Mouse (Mus musculus): ENCODE data around the gene Exosc7.

The Exosc7 gene

DNA sequence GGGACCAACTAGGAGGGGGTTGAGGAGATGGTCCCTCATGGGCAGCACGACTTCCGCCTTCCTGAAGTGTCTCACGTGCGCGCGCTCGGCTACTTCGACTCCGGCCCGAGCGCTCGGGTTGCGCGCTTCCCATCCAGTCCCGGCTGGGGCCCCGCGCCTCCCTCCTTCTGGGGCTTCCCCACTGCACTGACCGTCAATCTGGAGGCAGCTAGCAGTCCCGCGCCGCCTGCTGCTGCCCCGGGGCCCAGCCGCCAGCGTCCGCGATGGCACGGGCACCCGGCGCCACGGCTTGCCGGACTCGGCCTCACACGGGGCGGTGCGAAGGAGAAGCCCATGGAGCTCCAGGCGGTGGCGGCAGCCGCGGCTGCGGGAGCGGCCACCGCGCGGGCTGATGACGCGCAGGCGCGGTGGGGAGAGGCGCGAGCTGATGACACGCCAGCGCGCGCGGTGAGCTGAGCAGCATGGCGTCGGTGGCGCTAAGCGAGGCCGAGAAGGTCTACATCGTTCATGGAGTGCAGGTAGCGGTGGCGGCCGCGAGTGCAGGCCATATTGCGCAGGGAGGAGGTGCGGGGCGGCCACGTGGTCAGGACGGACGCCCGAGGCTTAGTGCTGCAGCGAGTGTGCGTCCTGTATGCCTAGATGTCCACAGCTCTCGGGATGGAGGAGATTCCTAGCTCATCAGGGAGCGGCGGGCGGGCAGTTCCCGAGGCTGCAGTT, at the start of gene Exosc7, which contains the start of gene Zdhhc3:
TSS of gene Exosc7 (plus strand) at position 411 of the 717 bp plus-strand sequence.
TSS of gene Zdhhc3 (minus strand) at position 401 of the 717 bp plus-strand sequence.
- no peaks in the 10 kb centered on the region for H3K27me3 ChIP-seq (ENCODE audit: control insufficient read depth, insufficient read depth, low read length, poor library complexity, severe bottlenecking)
- DNase-seq (ENCODE audit: low read depth, low spot score) = peak; percentile 90

GRCm38 (mm10) chr9:123079149-123079548, 33.9 kb upstream of the Exosc7 start:
- H3K27me3 ChIP-seq (ENCODE audit: control insufficient read depth, insufficient read depth, low read length, poor library complexity, severe bottlenecking) = no peaks in the 10 kb centered on the region
- DNase-seq (ENCODE audit: low read depth, low spot score) = no peak

More for the DNA sequence above, at the start of gene Exosc7, which contains the start of gene Zdhhc3:
- H3K36me3 ChIP-seq (ENCODE audit: control insufficient read depth, insufficient read depth, low read length, poor library complexity, severe bottlenecking) = no peaks in the 10 kb centered on the region

GRCm38 (mm10) chr9:123080355-123080754, 32.7 kb upstream of the Exosc7 start:
- Histone ChIP-seq H3K36me3 (ENCODE audit: control insufficient read depth, insufficient read depth, low read length, poor library complexity, severe bottlenecking) (peaks cover 9% of the 10 kb centered on the region), H3K27me3 (ENCODE audit: control insufficient read depth, insufficient read depth, low read length, poor library complexity, severe bottlenecking) (no peaks in the 10 kb centered on the region)
- no peak for DNase-seq (ENCODE audit: low read depth, low spot score)

More at GRCm38 (mm10) chr9:123079149-123079548, 33.9 kb upstream of the Exosc7 start:
- peaks cover 9% of the 10 kb centered on the region; the same call in 1 of the 2 replicates for H3K36me3 ChIP-seq (ENCODE audit: control insufficient read depth, insufficient read depth, low read length, poor library complexity, severe bottlenecking)

GRCm38 (mm10) chr9:123080796-123081195, 32.2 kb upstream of the Exosc7 start:
- DNase-seq (ENCODE audit: low read depth, low spot score) = no peak
- Histone ChIP-seq H3K36me3 (ENCODE audit: control insufficient read depth, insufficient read depth, low read length, poor library complexity, severe bottlenecking) (peaks cover 8% of the 10 kb centered on the region), H3K27me3 (ENCODE audit: control insufficient read depth, insufficient read depth, low read length, poor library complexity, severe bottlenecking) (no peaks in the 10 kb centered on the region)

- DNase-seq (ENCODE audit: low read depth, low spot score) = no peak
- Histone ChIP-seq H3K36me3 (ENCODE audit: control insufficient read depth, insufficient read depth, low read length, poor library complexity, severe bottlenecking) (peaks cover 8% of the 10 kb centered on the region), H3K27me3 (ENCODE audit: control insufficient read depth, insufficient read depth, low read length, poor library complexity, severe bottlenecking) (no peaks in the 10 kb centered on the region)
Observed at GRCm38 (mm10) chr9:123085373-123085772, 27.6 kb upstream of the Exosc7 start.

DNA sequence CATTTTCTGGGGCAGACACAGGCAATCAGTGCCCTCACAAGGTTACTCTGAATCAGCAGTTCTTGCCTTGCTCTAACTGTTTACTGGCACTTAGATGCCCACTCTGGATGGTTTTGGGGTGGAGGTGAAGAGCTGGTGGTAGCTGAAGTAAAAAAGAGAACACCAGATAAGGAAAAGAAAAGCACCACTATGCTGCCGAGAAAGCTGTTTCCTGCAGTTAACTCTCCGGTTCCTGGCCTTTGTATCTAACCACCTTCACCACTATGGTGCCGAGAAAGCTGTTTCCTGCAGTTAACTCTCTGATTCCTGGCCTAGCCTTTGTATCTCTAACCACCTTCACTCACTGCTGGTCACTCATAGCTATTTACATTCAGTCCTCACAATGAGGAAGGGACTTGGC, 25.5 kb upstream of the Exosc7 start:
- H3K27me3 ChIP-seq (ENCODE audit: control insufficient read depth, insufficient read depth, low read length, poor library complexity, severe bottlenecking) = no peaks in the 10 kb centered on the region
- H3K36me3 ChIP-seq (ENCODE audit: control insufficient read depth, insufficient read depth, low read length, poor library complexity, severe bottlenecking) = peaks cover 4% of the 10 kb centered on the region
- DNase-seq (ENCODE audit: low read depth, low spot score) = no peak

GRCm38 (mm10) chr9:123090844-123091243, 22.2 kb upstream of the Exosc7 start:
- H3K27me3 ChIP-seq (ENCODE audit: control insufficient read depth, insufficient read depth, low read length, poor library complexity, severe bottlenecking) = no peaks in the 10 kb centered on the region
- no peak for DNase-seq (ENCODE audit: low read depth, low spot score)
- H3K36me3 ChIP-seq (ENCODE audit: control insufficient read depth, insufficient read depth, low read length, poor library complexity, severe bottlenecking) = no peaks in the 10 kb centered on the region

DNA sequence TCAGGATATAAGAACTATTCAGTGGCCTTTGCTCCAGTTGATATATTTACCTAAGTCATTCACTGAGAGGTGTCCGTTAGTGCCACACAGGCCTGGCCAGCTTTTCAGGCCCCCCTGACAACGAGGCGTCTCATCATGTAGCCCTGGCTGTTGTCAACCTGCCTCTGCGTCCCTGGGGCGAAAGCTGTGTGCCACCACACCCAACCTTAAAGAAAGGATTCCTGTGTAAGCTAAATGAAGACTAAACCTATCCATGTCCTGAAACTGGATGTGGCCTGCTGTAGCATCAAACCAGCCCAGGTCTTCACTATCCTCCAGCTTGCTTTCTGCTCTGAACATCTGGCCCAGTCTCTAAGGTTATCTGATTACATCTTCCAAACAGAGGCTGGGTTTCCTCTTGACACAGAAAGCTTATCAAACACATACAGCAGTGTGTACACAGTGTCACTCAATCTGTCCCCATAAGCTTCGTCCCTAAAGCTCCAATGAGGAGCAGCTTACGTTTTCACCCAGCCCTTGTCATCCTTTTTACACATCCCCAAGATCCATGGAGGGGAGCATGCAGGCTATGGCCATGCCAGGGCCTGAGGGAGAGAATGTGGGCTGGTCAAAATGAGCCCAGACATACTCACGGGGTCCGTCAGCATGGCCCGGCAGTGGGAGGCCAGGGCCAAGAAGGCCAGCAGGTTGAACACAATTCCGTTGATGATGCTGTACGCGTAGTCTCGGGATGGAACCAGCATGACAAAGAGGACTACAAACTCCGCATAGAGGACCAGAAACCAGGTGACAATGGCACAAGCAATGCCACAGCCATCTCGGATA, 13.2 kb upstream of the Exosc7 start:
- Histone ChIP-seq H3K27me3 (ENCODE audit: control insufficient read depth, insufficient read depth, low read length, poor library complexity, severe bottlenecking) (no peaks in the 10 kb centered on the region), H3K36me3 (ENCODE audit: control insufficient read depth, insufficient read depth, low read length, poor library complexity, severe bottlenecking) (0 out of 2 replicates have a peak, but pooled peaks cover 1% of the 10 kb centered on the region)
- no peak for DNase-seq (ENCODE audit: low read depth, low spot score)

GRCm38 (mm10) chr9:123103425-123103824, 9.6 kb upstream of the Exosc7 start:
- DNase-seq (ENCODE audit: low read depth, low spot score) = no peak
- Histone ChIP-seq H3K27me3 (ENCODE audit: control insufficient read depth, insufficient read depth, low read length, poor library complexity, severe bottlenecking) (no peaks in the 10 kb centered on the region), H3K36me3 (ENCODE audit: control insufficient read depth, insufficient read depth, low read length, poor library complexity, severe bottlenecking) (0 out of 2 replicates have a peak, but pooled peaks cover 1% of the 10 kb centered on the region)

- DNase-seq (ENCODE audit: low read depth, low spot score) = no peak
- Histone ChIP-seq H3K27me3 (ENCODE audit: control insufficient read depth, insufficient read depth, low read length, poor library complexity, severe bottlenecking) (no peaks in the 10 kb centered on the region), H3K36me3 (ENCODE audit: control insufficient read depth, insufficient read depth, low read length, poor library complexity, severe bottlenecking) (0 out of 2 replicates have a peak, but pooled peaks cover 1% of the 10 kb centered on the region)
Observed at GRCm38 (mm10) chr9:123104362-123104761, 8.7 kb upstream of the Exosc7 start.

DNA sequence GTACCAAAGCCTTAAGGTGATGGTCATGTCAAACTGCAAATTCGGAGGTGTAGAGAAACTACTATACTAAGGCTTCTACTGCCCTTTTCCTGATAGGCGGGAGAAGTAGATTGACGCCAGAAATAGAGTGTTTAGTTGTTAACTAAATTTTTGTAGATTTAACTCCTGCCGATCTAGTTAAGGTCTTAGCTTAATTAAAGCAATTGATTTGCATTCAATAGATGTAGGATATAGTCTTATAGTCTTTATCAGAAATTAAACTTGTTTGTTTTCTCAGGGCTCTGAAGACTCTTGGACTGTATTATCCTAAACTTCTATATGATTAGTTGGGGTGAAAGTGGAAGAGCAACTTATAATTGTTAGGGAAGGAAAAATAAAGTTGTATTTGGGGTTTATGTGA, 5.8 kb upstream of the Exosc7 start:
- DNase-seq (ENCODE audit: low read depth, low spot score) = no peak
- Histone ChIP-seq H3K27me3 (ENCODE audit: control insufficient read depth, insufficient read depth, low read length, poor library complexity, severe bottlenecking) (no peaks in the 10 kb centered on the region), H3K36me3 (ENCODE audit: control insufficient read depth, insufficient read depth, low read length, poor library complexity, severe bottlenecking) (no peaks in the 10 kb centered on the region)

DNA sequence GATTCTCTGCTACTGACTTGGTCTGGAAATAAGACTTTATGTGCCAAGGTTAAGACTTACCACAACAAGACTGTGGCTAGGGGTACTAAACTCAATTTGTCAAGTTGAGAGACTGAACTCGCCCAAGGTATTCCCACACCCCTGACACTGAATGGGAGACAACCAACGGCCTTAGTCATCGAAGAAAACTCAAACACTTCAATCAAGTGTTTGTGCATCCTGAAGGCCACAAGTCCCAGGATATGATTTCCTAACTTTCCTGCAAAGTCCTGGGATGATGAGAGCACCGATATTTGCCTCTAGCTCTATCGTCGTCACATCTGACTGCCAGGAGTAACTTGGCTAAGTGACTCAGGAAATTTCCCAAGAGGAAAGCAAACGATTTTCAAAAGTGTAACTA, 3.8 kb upstream of the Exosc7 start:
- Histone ChIP-seq H3K36me3 (ENCODE audit: control insufficient read depth, insufficient read depth, low read length, poor library complexity, severe bottlenecking) (no peaks in the 10 kb centered on the region), H3K27me3 (ENCODE audit: control insufficient read depth, insufficient read depth, low read length, poor library complexity, severe bottlenecking) (no peaks in the 10 kb centered on the region)
- DNase-seq (ENCODE audit: low read depth, low spot score) = no peak

DNA sequence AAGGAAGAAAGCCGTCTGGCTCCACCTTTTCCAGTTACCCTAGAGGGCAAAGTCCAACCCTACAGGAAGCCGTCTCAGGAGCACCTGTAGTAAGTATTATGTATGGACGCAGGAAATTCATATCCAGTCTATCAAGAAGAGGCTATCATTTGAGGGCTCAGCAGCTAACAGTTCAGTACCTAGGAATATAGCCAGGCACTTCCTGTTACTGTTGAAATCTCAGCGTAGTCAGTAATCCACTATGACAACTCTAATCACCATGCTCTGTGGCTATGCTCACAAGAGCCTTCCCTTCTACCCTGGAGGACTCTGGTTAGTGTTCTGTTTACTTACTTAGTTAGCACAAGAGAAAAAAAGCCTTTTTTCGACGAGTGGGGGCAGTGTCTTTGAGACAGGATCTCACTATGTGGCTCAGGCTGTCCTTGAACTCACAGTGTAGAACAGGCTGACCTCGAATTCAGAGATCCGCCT, 1.2 kb upstream of the Exosc7 start:
- no peaks in the 10 kb centered on the region for H3K27me3 ChIP-seq (ENCODE audit: control insufficient read depth, insufficient read depth, low read length, poor library complexity, severe bottlenecking)
- H3K36me3 ChIP-seq (ENCODE audit: control insufficient read depth, insufficient read depth, low read length, poor library complexity, severe bottlenecking) = no peaks in the 10 kb centered on the region
- peak; percentile 48 for DNase-seq (ENCODE audit: low read depth, low spot score)

- no peaks in the 10 kb centered on the region for H3K27me3 ChIP-seq (ENCODE audit: control insufficient read depth, insufficient read depth, low read length, poor library complexity, severe bottlenecking)
- H3K36me3 ChIP-seq (ENCODE audit: control insufficient read depth, insufficient read depth, low read length, poor library complexity, severe bottlenecking) = no peaks in the 10 kb centered on the region; the same call in 1 of the 2 replicates
- no peak for DNase-seq (ENCODE audit: low read depth, low spot score)
Observed at GRCm38 (mm10) chr9:123113931-123114330, 916 bp downstream of the Exosc7 start.

- Histone ChIP-seq H3K36me3 (ENCODE audit: control insufficient read depth, insufficient read depth, low read length, poor library complexity, severe bottlenecking) (no peaks in the 10 kb centered on the region; the same call in none of the 2 replicates), H3K27me3 (ENCODE audit: control insufficient read depth, insufficient read depth, low read length, poor library complexity, severe bottlenecking) (no peaks in the 10 kb centered on the region)
- no peak for DNase-seq (ENCODE audit: low read depth, low spot score)
Observed at GRCm38 (mm10) chr9:123115566-123115965, 2.6 kb downstream of the Exosc7 start.

Data from splenic B cell, adult 2 months (primary cell).